15 mouse cellular contexts compared by ENCODE assay signal in genomic region chr9:97995723-97996122, GRCm38 (mm10). TPM values are rescaled to one million over a fixed set of nuclear protein-coding genes. Genes with fewer than 3 reads are reported as not detected.
DNase-seq lines count a peak whose midpoint lies in the region; ATAC-seq and TF ChIP-seq lines count a peak whose summit lies in the region.
"Had no signal": no experiment of that assay in that cellular context is flagged by ENCODE, and none has a peak within 500 bp of the region (broad histone marks: within the 10 kb centered on the region; RNA-seq: fewer than 3 reads in every experiment).

No protein-coding gene starts in this region.

- peak; percentile 40 for DNase-seq in adrenal gland, postnatal 14 days
- DNase-seq in adrenal gland, adult 8-10 months, result no peak
- DNase-seq in kidney, postnatal 0 days (ENCODE audit: low spot score), result peak; percentile 3
- DNase-seq in midbrain, embryonic 14.5 days, result peak; percentile 54
- no peak for DNase-seq in urinary bladder, postnatal 10 days (ENCODE audit: low spot score)
- DNase-seq: gastrocnemius, postnatal 36 days; heart, postnatal 4 days; liver, postnatal 0 days; thymus, postnatal 14 days had no signal

- H3K27me3 ChIP-seq in kidney, postnatal 0 days (ENCODE audit: insufficient read depth, low read length), result no peaks in the 10 kb centered on the region
- no peaks in the 10 kb centered on the region for H3K27me3 ChIP-seq in kidney, embryonic 15.5 days
- no peaks in the 10 kb centered on the region for H3K27me3 ChIP-seq in midbrain, embryonic 14.5 days (ENCODE audit: control insufficient read depth, insufficient read depth, low read length)
- H3K27me3 ChIP-seq in midbrain, embryonic 13.5 days, result no peaks in the 10 kb centered on the region
- no peaks in the 10 kb centered on the region for H3K27me3 ChIP-seq in embryonic facial prominence, embryonic 15.5 days
- H3K27me3 ChIP-seq: heart, embryonic 12.5 days; limb, embryonic 15.5 days had no signal

- TF ChIP-seq CTCF in kidney, postnatal 0 days (IDR thresholded peaks at IDR 0.05; ENCODE audit: low read depth), result no peak

- no peaks in the 10 kb centered on the region for H3K4me1 ChIP-seq in kidney, postnatal 0 days (replicated peaks; ENCODE audit: insufficient read depth, low read length)
- H3K4me1 ChIP-seq in kidney, embryonic 15.5 days, result no peaks in the 10 kb centered on the region
- no peaks in the 10 kb centered on the region for H3K4me1 ChIP-seq in midbrain, embryonic 14.5 days (ENCODE audit: control insufficient read depth, insufficient read depth, low read length)
- peaks cover 8% of the 10 kb centered on the region; the same call in 1 of the 2 replicates for H3K4me1 ChIP-seq in midbrain, embryonic 13.5 days (replicated peaks)
- no peaks in the 10 kb centered on the region for H3K4me1 ChIP-seq in embryonic facial prominence, embryonic 15.5 days
- H3K4me1 ChIP-seq: heart, embryonic 12.5 days; limb, embryonic 15.5 days had no signal

- no peak overlapping the region for H3K4me2 ChIP-seq in kidney, postnatal 0 days (ENCODE audit: low read length)
- no peak overlapping the region for H3K4me2 ChIP-seq in kidney, embryonic 15.5 days
- no peak overlapping the region for H3K4me2 ChIP-seq in midbrain, embryonic 14.5 days (ENCODE audit: low read length)
- H3K4me2 ChIP-seq in midbrain, embryonic 13.5 days (replicated peaks), result no peak overlapping the region
- H3K4me2 ChIP-seq in embryonic facial prominence, embryonic 15.5 days (replicated peaks), result no peak overlapping the region
- H3K4me2 ChIP-seq: heart, embryonic 12.5 days; limb, embryonic 15.5 days had no signal

- H3K9ac ChIP-seq in kidney, postnatal 0 days (ENCODE audit: low read depth, low read length), result no peak overlapping the region
- H3K9ac ChIP-seq in kidney, embryonic 15.5 days, result no peak overlapping the region
- no peak overlapping the region for H3K9ac ChIP-seq in midbrain, embryonic 14.5 days (replicated peaks; ENCODE audit: low read length)
- no peak overlapping the region for H3K9ac ChIP-seq in midbrain, embryonic 13.5 days (replicated peaks)
- no peak overlapping the region for H3K9ac ChIP-seq in embryonic facial prominence, embryonic 15.5 days
- H3K9ac ChIP-seq: heart, embryonic 12.5 days; limb, embryonic 15.5 days; liver, postnatal 0 days had no signal

- no peak overlapping the region for H3K4me3 ChIP-seq in kidney, postnatal 0 days (replicated peaks; ENCODE audit: low read depth, low read length)
- no peak overlapping the region for H3K4me3 ChIP-seq in kidney, embryonic 15.5 days (replicated peaks)
- H3K4me3 ChIP-seq in midbrain, embryonic 14.5 days (replicated peaks; ENCODE audit: low read depth, low read length), result no peak overlapping the region
- no peak overlapping the region for H3K4me3 ChIP-seq in midbrain, embryonic 13.5 days (replicated peaks)
- H3K4me3 ChIP-seq in embryonic facial prominence, embryonic 15.5 days (replicated peaks), result no peak overlapping the region
- H3K4me3 ChIP-seq: heart, embryonic 12.5 days; limb, embryonic 15.5 days; midbrain, embryonic 10.5 days had no signal

- H3K36me3 ChIP-seq in kidney, postnatal 0 days (ENCODE audit: insufficient read depth, low read length), result no peaks in the 10 kb centered on the region
- H3K36me3 ChIP-seq in kidney, embryonic 15.5 days, result no peaks in the 10 kb centered on the region
- no peaks in the 10 kb centered on the region for H3K36me3 ChIP-seq in midbrain, embryonic 14.5 days (ENCODE audit: control insufficient read depth, insufficient read depth, low read length)
- no peaks in the 10 kb centered on the region for H3K36me3 ChIP-seq in midbrain, embryonic 13.5 days
- H3K36me3 ChIP-seq in embryonic facial prominence, embryonic 15.5 days, result no peaks in the 10 kb centered on the region
- H3K36me3 ChIP-seq: heart, embryonic 12.5 days; limb, embryonic 15.5 days; midbrain, embryonic 10.5 days had no signal

- ATAC-seq in kidney, postnatal 0 days (replicated peaks; ENCODE audit: low FRiP score, low read depth), result no peak
- no peak for ATAC-seq in kidney, embryonic 15.5 days (replicated peaks; ENCODE audit: low FRiP score)
- no peak for ATAC-seq in midbrain, embryonic 14.5 days (ENCODE audit: low FRiP score, low TSS enrichment)
- ATAC-seq in midbrain, embryonic 13.5 days, result no peak
- ATAC-seq in embryonic facial prominence, embryonic 15.5 days (ENCODE audit: insufficient number of reproducible peaks, low FRiP score, low TSS enrichment, low read depth), result peak; percentile 53; the same call in 1 of the 2 replicates
- ATAC-seq: liver, postnatal 0 days had no signal

- 56% methylated on average over 4 of the region's 4 CpGs for WGBS in kidney, postnatal 0 days
- WGBS in kidney, embryonic 15.5 days, result 57% methylated on average over 4 of the region's 4 CpGs
- WGBS in midbrain, embryonic 14.5 days, result 58% methylated on average over 4 of the region's 4 CpGs
- WGBS in midbrain, embryonic 13.5 days, result 53% methylated on average over 4 of the region's 4 CpGs
- 56% methylated on average over 4 of the region's 4 CpGs for WGBS in embryonic facial prominence, embryonic 15.5 days

- H3K9me3 ChIP-seq in kidney, postnatal 0 days (replicated peaks; ENCODE audit: low read length), result no peaks in the 10 kb centered on the region
- no peaks in the 10 kb centered on the region for H3K9me3 ChIP-seq in kidney, embryonic 15.5 days (replicated peaks)
- no peaks in the 10 kb centered on the region for H3K9me3 ChIP-seq in midbrain, embryonic 14.5 days (ENCODE audit: control insufficient read depth, low read length)
- H3K9me3 ChIP-seq in midbrain, embryonic 13.5 days, result no peaks in the 10 kb centered on the region
- H3K9me3 ChIP-seq in embryonic facial prominence, embryonic 15.5 days (replicated peaks), result no peaks in the 10 kb centered on the region
- H3K9me3 ChIP-seq: heart, embryonic 12.5 days; limb, embryonic 15.5 days; midbrain, embryonic 10.5 days had no signal

- no peak overlapping the region for H3K27ac ChIP-seq in kidney, postnatal 0 days
- no peak overlapping the region for H3K27ac ChIP-seq in kidney, embryonic 15.5 days
- no peak overlapping the region for H3K27ac ChIP-seq in midbrain, embryonic 14.5 days (replicated peaks; ENCODE audit: low read depth, low read length)
- no peak overlapping the region for H3K27ac ChIP-seq in midbrain, embryonic 13.5 days
- no peak overlapping the region for H3K27ac ChIP-seq in embryonic facial prominence, embryonic 15.5 days (replicated peaks)
- H3K27ac ChIP-seq: limb, embryonic 15.5 days; midbrain, embryonic 10.5 days had no signal

RNA-seq across cellular contexts. Expression of gene Clstn2, which starts 37.3 kb away (rescaled TPM):
- 4.6 and 4.8 TPM in 2 replicates for total RNA-seq in adrenal gland, postnatal 14 days (2021)
- 1 to 10 TPM; 4.9 to 7.1 (median 5.9) TPM for total RNA-seq in adrenal gland, adult 8-10 months (2022)
- polyA plus RNA-seq in kidney, postnatal 0 days (2015; fragmentation: Nextera tagmentation; extraction: Ambion mirVana), result 0.77 and 0.91 TPM in 2 replicates
- polyA plus RNA-seq in kidney, embryonic 15.5 days (2015; fragmentation: Nextera tagmentation; extraction: Ambion mirVana), result 1.5 and 1.8 TPM in 2 replicates
- 8.3 and 8.9 TPM in 2 replicates for polyA plus RNA-seq in midbrain, embryonic 14.5 days (2014; fragmentation: Nextera tagmentation; extraction: Ambion mirVana)
- polyA plus RNA-seq in midbrain, embryonic 13.5 days (2015; fragmentation: Nextera tagmentation; extraction: Ambion mirVana), result 4.9 and 5.0 TPM in 2 replicates
- polyA plus RNA-seq in embryonic facial prominence, embryonic 15.5 days (2015; fragmentation: Nextera tagmentation; extraction: Ambion mirVana), result 2.6 and 3.3 TPM in 2 replicates

Comparison
In these comparisons a context has a peak if more than half of its experiments do, and no peak if none do; other contexts are left out.
1. DNase-seq: peak in adrenal gland, postnatal 14 days (single experiment), kidney, postnatal 0 days (single experiment) and midbrain, embryonic 14.5 days (single experiment); none in adrenal gland, adult 8-10 months (single experiment) and urinary bladder, postnatal 10 days (single experiment).